Mouse (Mus musculus) gastrocnemius, adult 8-10 months (tissue): ENCODE data around the gene Ppp2r5c. TPM values are rescaled to one million over a fixed set of nuclear protein-coding genes. Genes with fewer than 3 reads are reported as not detected.
A peak's percentile ranks its signal among the peaks of the same experiment; 100 is the strongest.

Experiments
- DNase-seq, 2 experiments: peaks; one replicate each; pipeline ENCODE4 v3.0.0; 2022; ENCODE audit warnings: low spot score in 2 of 2
- total RNA-seq, 4 experiments: library from RNA; stranded (reverse); gene quantifications; 2 replicates each; pipeline ENCODE4 v1.2.4; 2022

The Ppp2r5c gene
- total RNA-seq, 4 experiments from 2014 or later: 64.1 to 73.9 (median 67.9) TPM

DNA sequence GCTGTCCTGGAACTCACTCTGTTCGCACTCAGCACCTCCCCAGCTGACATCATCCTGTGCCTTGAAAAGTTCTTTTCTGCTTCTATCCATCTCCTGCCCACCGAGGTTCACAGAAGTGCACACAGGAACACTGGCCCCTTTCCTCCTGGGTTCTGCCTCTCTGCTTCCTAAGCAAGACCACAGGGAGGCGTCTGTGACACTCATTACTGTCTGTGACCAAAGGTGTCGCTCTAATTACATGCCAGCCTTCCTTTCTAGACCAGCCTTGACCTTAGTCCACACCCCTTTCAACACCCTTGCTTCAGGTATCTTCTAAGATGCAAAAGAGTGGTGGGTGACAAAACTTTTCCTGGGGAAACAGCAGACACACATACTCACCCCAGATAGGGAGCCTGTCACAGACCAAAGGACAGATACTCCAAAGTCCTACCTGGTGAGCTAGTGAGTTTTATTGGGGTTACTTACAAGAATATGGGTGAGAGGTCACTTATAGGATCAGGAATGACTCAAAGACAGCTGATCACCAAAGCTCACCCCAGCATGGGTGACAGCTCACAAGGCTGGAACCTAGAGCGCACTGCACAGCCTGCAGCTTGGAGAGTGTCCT is 8.4 kb upstream of the Ppp2r5c start:
- no peak for DNase-seq

DNA sequence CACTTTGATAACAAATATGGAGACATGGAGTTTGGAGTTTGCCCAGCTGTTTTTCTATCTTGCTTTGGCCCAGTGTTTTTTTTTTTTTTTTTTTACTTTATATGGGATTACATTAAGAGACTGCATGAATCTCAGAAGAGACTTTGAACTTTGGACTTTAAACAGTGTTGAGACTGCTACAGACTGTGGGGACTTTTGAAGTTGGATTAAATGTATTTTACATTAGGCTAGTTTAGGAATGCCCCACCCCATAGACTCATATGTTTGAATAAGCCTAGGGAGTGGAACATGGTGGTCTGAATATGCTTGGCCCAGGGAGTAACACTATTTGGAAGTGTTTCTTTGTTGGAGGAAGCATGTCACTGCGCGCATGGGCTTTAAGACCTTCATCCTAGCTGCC is 4.7 kb upstream of the Ppp2r5c start:
- DNase-seq: no peak

DNA sequence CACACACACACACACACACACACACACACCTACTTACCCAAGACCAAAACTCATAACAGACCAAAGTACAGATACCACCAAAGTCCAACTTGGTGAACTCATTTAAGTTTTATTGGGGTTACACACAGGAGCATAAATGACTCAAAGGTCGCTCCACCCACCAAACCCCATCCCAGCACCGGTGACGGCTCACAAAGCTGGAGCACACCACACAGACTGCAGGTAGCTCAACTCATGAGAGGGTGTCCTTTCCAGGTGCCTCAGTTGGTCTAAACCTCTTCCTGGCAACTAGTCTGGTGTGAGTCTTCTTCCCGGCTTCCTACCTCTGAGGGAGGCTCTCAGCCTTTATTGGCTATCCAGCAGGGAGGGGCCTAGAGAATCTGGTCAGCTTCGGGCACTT is 2.4 kb upstream of the Ppp2r5c start:
- DNase-seq: no peak

DNA sequence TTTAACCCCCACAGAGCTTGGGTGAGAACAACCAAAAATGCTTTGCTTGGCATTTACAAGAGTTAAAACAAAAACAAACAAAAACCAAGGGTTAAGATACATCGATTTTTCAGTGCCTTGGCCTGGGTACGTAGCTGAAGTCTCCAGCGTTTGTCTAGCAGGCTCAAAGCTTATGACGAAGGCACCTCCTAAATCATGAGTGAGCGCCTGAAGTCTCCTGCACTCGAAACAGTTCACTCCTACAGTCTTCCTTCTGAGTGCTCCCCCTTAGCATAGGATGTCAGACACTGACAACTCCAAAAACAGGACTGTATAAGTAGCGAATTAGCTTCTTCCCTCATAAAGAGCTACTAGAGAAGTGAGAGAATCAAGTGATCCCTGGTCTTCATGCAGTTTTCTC is 1.1 kb upstream of the Ppp2r5c start:
- DNase-seq: no peak

DNA sequence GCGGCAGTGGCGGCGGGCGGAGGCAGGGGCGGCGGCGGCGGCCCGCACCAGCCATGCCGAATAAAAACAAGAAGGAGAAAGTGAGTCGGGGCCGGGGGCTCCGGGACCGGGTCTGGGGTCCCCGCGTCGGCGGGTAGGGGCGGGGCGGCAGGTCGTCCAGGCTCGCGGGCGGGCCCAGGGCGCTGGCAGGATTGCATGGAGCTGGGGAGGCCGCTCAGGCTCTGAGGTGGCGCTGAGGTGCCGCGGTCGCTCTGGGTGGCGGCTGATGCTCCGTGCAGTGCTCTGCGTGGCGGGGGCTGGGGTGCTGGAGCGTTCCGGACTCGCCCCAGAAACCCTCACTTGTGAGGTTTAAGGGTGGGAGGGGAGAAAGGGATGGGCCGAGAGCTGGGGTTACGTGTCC is 386 bp downstream of the Ppp2r5c start:
- peak; percentile 31 to 34 for DNase-seq

DNA sequence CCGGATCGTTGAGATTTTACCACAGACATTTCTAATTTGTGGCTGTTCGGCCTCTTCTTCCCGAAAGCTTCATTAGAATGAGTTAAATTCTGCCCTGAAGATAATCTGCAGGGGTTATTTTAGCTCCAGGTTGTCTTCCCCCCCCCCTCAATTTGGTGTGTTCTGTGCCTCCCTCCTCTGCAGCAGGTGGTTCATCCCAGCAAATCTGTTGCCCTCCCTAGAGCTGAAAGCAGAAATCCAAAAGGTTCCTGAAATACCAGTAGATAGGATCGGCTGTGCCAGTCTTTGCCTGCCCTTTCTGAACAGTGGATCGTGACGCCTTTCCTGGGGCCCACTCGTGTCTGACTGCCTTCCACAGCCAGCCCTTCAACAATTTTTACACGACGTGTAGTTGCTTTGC is 1.8 kb downstream of the Ppp2r5c start:
- no peak for DNase-seq

DNA sequence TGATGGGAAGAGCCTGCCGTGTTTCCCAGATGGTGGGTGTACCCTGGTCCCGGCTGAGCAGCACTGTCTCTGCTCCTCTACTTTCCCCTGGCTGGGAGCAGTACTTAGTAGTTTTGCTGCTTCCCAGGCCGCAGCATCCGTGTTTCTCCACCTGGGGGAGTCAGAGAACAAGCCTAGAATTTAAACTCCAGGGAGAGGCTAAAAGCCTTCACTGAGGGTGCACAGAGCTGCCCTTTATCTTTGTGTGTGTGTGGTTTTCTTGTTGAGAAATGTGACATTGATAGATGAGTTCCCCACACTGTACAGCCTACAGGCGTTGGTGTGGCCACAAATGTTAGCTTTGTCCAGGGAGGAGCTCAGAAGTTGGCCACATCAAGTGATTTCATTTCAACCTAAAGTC is 7.3 kb downstream of the Ppp2r5c start:
- DNase-seq: peak; percentile 36 to 40

DNA sequence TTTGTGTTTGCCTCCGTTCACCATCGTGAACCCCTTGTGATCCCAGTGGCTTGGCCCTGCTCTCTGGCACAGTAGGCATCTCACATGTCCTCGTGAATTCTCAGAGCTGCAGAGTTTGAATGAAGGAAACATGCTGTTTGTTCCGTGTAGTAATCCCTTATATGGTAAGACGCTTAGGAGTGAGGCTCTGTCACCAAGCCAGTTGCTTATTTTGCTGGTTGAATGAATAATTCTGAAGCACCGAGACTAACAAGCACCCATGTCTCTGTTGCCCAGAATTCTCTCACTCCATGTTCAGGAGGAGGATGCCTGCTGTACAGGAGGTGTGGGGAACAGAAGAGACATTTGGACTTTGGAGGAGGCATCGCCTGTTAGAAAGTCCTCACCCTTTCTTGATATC is 9.1 kb downstream of the Ppp2r5c start:
- no peak for DNase-seq

DNA sequence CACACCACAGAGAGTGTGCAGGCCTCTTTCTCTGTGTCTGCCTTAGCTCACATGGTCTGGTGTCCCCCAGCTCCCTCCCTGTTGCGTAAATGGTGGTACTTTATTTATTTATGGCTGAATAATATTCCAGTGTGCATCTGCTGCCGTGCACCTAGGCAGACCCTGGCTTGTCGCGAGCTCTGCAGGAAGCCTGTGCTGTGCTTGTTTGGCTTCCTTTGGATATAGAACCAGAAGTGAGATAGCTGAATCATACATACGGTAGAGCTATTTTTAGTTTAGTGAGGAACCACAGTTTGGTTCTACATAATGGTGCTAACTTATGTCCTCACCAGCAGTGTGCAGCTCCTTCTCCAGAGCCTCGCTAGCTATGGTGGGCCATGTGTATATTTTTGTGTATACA is 11.7 kb downstream of the Ppp2r5c start:
- no peak for DNase-seq

DNA sequence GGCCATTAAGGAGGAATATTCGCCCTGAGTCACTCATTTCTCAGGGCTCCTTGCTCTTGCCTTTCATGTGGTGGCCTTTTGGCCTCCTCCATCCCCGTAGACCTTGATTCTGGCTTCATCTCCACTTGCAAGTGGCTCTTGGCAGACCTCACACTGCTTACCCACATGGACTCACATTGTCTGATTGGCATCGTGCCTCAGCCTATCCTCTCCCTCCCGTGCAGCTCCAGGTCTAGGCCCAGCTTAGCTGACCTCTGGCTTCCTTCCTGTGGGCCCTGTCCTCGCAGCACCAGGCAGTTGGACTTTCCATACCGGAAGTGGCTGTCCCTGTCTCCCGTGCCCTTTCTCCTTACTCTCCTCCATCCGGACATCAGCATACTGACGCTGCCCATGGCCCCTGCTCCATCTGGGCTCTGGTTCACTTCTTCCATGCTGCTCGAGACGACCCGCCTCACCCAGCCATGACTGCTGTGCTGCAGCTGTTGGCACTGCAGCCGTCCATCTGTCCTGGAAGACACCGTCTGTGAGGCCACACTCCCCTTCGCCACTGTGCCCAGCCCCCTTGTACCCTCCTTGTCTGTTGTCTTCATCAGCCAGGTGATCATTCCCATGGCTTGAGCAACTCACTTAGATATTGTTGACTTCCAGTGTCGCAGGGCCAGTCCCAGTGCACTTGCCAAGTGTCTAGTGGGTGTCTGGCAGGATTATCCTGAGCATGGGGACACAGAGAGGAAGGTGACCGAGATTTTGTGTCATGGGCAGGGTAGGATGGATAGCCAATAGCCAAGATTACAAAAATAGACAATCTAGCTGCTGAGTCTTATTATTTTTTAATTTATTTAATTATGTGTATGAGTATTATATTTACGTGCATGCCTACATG is 13.7 kb downstream of the Ppp2r5c start:
- no peak for DNase-seq

DNA sequence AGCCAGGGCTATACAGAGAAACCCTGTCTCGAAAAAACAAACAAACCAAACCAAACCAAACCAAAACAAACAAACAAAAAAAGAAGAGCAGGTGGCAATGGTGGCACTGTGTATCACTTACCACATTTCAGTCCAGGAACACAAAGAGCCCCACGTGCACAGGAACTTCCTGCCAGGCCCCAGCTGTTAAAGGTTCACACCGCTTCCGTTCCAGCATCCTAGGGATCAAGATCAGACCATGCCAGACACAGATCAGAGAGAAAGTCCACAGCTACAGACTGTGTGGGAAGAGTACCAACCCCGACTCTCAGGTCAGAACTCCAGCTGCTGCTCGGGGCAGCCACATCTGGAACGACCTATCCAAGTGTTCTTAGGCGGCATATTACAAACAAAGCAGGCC is 16.8 kb downstream of the Ppp2r5c start:
- DNase-seq: no peak

DNA sequence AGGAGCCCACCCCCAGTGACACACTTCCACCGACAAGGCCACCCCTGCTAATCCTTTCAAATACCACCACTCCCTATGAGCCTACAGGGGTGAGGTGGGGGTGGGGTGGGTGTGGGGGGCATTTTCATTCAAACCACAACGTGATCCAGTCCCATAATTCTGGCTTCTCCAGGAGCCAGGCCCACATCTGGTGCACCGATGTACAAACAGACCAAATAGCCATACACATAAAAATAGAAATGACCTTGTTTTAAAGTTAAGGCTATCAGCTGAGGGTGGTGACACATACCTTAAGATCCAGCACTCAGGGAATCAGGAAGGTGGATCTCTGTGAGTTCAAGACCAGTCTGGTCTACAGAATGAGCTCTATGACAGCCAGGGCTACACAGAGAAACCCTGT is 24.5 kb downstream of the Ppp2r5c start:
- no peak for DNase-seq

DNA sequence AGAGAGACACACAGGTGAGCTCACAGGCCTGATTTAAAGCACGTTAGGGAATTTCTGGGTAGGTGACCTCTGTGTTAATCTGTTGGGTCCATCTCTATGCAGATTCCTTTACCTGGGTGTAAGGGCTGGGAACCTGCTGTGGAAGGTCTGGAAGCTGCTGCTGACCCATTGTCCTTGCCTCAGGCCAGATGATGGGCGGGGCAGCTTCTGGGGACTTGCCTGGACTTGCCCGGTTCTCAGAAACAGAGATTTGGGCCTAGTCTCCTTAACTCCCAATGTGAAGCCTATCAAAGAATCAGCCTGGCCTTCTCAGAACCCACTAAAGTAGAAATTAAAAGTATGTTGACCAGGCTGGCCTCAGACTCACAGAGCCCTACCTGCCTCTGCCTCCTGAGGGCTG is 25.3 kb downstream of the Ppp2r5c start:
- DNase-seq: no peak

DNA sequence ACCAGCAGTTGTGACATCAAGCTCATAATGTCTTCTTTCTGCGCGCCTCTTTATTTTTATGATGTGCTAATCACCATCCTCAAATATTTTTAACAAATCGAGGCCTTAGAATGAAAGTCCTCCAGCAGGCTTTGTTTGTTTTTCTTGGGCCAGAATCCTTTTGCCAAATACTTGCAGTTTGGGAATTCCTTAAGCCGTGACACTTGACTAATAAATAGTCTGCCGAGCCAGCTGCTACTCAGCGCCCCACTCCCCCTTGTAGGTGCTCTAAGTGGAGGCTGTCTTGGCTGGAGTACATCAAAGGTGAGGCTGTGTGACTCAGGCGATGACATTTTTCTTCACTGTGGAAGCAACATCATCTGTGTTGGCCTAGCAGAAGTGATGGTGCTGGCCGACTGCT is 27.6 kb downstream of the Ppp2r5c start:
- DNase-seq: no peak

DNA sequence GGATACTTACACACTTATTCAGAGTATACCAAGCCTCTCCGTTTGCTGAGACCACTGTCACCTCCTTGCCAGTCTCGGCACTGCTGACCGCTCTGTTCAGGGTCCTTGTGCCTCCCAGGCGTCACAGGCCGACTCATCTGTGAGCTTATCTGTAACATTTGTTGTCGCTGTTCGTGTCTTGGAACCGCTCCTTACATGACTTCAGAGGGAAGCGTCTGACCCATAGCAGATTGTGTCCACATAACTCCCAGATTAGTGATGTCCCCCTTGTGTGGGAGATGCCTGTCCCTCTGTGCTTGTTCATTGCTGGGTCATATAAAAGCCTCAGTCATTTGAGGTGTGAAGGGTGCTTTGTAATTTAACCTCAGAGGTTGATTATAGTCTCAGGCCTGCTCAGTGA is 29.6 kb downstream of the Ppp2r5c start:
- DNase-seq: no peak

DNA sequence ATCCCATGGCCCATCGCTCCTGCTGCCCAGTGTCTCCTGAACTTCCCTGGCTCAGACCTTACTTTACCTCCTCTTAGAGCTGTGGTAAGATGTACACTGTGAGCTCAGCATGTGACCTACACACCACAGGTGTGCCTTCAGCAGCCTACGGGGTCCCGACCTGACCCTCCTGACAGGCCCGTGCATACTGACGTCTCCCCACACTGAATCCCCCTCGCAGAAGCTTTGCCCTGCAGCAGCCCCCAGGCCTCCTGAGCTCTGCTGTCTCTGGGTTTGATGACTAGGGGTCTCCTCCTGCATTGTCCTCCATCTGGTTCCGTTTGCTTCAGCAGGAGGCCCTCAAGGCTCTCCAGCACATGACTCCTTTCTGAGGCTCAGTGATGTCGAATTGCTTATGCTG is 31.0 kb downstream of the Ppp2r5c start:
- no peak for DNase-seq

DNA sequence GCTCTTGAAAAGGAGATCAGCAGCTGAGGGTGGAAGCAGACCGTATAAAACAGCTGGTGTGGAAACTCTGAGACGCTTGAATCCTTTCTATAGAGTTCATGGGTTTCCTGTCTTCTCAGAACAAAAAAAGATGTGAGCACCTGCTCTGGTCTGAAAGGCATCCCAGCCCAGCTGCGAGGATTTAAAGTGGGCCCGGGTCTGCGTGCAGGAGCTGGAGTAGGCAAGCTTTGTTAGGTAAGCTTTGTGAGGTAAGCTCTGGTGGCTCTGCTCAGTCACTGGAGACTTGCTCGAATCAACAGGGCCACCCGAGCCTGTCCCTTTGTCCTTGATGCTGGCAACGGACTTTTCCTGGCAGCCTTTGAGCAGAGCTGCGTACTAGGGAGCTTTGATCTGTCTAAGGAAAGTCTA is 31.7 kb downstream of the Ppp2r5c start:
- peak in 1 of 2 experiments; percentile 34 for DNase-seq

DNA sequence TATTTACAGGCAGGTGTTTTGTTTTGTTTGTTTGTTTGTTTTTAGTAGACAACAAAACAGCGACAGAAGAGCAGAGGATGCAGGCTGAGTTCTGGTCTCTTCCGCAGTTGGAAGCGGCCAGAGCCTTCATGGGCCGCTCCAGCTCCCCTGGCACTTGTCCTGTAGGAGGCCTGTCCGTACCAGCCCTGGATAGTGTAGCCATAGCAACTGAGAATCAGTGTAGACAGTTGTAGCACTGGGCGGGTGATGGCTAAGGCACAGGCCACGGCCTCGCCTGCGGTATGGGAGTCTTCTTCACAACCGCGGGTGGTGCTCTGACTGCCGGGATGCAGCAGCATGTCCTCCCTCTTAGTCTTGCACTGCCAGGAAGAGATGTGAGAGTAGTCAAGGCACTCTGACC is 32.3 kb downstream of the Ppp2r5c start:
- no peak for DNase-seq

DNA sequence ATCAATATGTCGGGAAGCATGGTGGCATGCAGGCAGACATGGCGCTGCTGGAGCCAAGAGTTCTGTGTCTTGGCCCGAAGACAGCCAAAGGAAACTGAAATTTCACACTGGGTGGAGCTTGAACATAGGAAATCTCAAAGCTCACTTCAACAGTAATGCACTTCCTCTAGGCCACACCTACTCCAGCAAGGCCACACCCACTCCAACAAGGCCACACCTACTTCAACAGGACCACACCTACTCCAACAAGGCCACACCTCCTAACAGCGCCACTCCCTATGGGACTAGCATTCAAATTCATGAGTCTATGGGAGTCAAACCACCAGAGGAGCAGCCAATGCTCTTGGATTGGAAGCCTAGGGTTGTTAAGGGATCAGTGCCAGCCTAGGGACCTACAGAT is 33.8 kb downstream of the Ppp2r5c start:
- DNase-seq: no peak

DNA sequence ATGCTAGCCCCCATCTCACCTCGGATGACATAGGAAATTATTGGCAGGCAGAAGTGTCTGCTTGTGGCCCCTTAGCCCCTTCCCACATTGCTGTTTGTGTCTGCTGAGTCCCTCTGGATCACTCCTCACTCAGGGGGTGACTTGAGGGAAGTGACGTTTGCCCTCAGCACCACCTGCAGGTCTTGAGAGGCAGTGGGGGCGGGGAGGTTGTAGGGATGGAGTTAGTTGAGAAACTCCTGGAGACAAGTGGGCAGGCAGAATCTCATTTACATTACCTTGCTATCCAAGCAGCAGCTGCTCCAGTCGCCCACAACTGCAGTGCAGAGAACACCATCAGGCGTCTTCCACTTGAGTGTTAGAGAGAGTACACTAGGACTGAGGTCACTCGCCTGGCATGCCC is 36.8 kb downstream of the Ppp2r5c start:
- no peak for DNase-seq

DNA sequence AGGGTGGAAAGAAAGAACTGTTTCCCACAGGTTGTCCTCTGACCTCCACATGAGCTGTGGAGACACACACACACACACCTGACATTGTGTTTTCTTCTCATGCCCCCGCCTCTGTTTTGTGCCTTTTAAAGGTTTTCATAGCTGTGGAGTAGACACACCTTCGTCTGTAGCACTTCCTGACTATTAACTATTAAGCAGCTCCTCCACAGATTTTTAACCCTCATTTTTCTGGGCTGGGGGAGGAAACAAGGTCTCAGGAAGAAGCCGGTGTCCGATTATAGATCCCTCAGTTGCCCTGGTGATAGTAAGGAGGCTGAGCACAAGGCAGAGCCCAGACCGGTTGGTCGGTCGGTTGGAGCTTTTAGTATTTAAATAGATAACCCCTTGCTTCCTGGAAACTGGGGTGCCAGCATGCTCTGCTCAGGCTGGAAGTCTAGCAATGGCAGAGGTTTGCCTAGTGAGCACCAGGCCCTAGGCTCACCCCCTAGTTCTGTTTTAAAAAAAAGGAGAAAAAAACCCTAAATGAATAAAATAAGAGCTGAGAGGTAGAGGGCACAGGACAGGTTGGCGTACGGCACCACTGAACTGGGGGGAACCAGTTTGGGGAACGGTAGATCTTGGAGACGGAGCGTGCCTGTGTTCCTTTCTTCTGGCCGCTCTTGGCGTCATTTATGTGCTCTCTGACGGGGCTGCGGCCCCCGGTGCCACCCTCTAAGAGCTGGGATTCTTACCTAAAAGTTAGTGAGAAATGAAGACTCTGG is 38.1 kb downstream of the Ppp2r5c start:
- no peak for DNase-seq

DNA sequence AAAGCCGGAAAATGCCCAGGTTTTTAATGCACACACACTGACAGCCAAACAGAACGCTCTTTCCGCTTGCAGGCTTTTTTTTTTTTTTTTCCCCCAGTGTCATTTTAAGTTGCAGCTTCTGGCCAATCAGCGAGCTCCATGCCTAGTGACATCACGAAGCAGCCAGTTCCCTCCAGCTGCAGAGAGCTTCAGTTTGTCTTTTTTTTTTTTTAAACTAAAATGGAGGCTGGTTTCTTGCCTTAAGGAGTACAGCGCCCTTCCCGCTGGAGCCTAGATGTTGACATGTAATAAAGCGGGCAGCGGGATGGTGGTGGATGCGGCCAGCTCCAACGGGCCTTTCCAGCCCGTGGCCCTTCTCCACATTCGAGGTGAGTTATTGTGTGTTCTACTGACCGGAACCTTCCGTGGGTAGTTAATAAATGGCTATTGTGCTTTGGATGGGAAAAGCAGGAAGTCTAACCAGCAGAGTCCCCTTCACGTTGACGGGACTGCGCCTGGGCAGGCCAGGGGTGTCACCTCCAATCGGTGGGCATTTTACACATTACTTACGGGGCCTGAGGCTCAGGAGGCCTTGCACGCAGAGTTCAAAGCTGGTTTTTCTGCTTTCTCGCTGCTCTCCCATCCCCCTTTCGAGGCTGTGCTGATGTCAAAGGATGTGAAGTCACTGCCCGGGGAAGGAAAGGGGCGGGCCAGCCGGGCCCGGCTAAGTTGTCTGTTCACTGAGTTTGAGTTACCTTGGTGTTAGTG is 38.8 kb downstream of the Ppp2r5c start:
- peak; percentile 69 to 73 for DNase-seq
